Mouse (Mus musculus): ENCODE measurements around the gene C1qtnf1. TPM values are rescaled to one million over a fixed set of nuclear protein-coding genes. Genes with fewer than 3 reads are reported as not detected.

Gene C1qtnf1
- polyA plus RNA-seq, 1 experiment from 2014 or later = 3.4 TPM

DNA sequence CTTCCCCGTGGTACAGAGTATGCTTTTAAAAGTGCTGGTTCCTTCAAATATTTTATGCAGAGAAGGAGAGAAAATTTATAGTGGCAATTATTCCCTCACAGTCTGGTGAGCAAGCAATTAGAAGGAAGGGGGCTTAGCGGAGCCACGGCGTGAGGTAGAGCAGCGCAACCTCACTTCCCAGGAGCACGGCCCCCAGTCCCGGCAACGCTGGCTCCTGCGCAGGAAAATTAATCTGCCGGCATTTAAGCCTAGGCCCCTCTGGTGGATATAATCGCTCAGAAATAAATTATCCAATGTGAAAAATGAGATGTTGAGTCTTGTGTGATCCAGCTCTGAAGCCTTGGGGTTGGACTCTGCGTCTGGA lies 60.9 kb downstream of the C1qtnf1 start:
- H3K4me1 ChIP-seq (replicated peaks) = peaks cover 29% of the 10 kb centered on the region
- peaks cover 36% of the 10 kb centered on the region for H3K36me3 ChIP-seq
- H3K9ac ChIP-seq (replicated peaks) = no peak overlapping the region
- WGBS = 46% methylated on average over 12 of the region's 12 CpGs
- peaks cover 20% of the 10 kb centered on the region for H3K27me3 ChIP-seq
- no peak for ATAC-seq (ENCODE audit: insufficient number of reproducible peaks, insufficient read depth, low FRiP score, low TSS enrichment, low read depth)
- H3K27ac ChIP-seq = peak overlapping the region; percentile 41; the same call in 1 of the 2 replicates
- no peak overlapping the region for H3K4me3 ChIP-seq (replicated peaks)
- no peaks in the 10 kb centered on the region for H3K9me3 ChIP-seq
- 0 out of 2 replicates have a peak overlapping the region, but pooled peaks have one; percentile 8 for H3K4me2 ChIP-seq

DNA sequence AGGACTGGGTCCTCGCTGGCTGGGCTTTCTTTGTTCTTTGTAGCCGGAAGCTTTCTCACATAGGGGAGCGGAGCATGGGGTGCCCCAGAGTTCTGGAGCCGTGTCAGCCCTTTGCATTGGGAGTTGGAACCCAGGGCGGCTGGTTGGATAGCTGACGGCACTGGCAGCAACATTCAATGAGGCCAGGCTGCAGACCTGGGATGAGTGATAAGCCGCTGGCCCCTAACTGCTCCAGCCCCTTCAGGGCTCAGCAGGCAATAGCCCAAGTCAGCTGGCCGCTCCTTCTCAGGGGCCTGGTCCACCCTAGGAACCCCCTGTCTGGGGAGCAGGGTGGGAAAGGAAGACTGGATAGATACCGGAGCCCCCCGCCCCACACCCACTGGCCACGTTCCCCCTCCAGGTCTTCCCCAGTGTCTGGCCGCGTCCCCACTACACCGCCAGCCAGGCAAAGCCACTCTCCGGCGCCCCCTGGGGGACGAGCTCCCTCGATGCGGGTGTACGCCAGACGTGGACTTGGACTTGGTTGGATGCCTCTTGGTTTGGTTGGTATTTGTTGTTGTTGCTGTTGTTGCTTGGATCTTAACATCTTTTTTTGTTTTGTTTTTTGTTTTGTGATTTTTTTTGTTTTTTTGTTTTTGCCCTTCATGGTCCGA lies 62.7 kb downstream of the C1qtnf1 start:
- Histone ChIP-seq H3K4me2 (peak overlapping the region; percentile 40), H3K9ac (replicated peaks) (no peak overlapping the region), H3K27me3 (peaks cover 20% of the 10 kb centered on the region), H3K4me3 (replicated peaks) (no peak overlapping the region), H3K36me3 (peaks cover 20% of the 10 kb centered on the region; the same call in 1 of the 2 replicates), H3K27ac (no peak overlapping the region), H3K4me1 (replicated peaks) (peaks cover 39% of the 10 kb centered on the region), H3K9me3 (no peaks in the 10 kb centered on the region)
- ATAC-seq (ENCODE audit: insufficient number of reproducible peaks, insufficient read depth, low FRiP score, low TSS enrichment, low read depth) = no peak
- 21% methylated on average over 22 of the region's 22 CpGs for WGBS

DNA sequence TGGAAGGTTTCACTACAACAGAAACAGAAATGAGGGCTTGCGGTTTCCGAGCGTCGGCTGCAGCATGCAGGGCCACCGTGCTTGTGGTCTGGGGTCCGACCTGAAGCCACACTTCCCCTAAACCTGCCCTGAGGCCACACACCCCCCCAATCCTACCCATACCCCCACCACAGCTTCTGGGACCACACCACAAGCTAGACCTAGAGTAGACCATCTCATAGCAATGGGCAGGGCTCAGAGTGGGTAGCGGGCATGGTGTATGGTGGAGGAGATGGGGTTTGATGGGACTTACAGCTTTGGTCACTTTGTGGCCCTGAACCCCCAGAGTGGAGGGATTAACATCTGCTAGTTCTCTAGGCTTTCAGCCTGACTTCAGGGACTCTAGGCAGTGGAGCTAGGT lies 63.2 kb downstream of the C1qtnf1 start:
- ATAC-seq (ENCODE audit: insufficient number of reproducible peaks, insufficient read depth, low FRiP score, low TSS enrichment, low read depth) = no peak

DNA sequence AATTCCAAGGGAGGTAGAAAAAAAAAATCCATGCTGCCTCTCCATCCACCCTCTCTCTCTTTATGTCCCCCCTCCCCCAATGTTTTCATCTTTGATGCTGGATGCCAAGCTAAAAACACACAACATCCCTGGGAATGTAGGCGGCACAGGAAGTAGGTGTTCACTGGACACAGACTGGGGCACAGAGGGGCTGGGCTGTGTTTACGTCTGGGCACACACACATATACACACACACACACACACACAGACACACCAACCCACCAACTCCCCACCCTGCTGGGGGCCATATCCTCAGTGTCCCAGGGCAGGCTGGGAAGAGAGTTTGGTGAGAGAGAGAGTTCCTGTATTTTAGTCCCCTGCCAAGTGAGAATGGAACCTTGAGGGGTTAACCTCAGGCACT lies 65.5 kb downstream of the C1qtnf1 start:
- Histone ChIP-seq H3K27ac (no peak overlapping the region), H3K4me1 (replicated peaks) (peaks cover 43% of the 10 kb centered on the region), H3K9ac (replicated peaks) (no peak overlapping the region), H3K27me3 (peaks cover 33% of the 10 kb centered on the region), H3K36me3 (no peaks in the 10 kb centered on the region), H3K4me3 (replicated peaks) (no peak overlapping the region), H3K4me2 (no peak overlapping the region), H3K9me3 (no peaks in the 10 kb centered on the region)
- 58% methylated on average over 2 of the region's 2 CpGs for WGBS
- ATAC-seq (ENCODE audit: insufficient number of reproducible peaks, insufficient read depth, low FRiP score, low TSS enrichment, low read depth) = no peak

More for the DNA sequence above, 63.2 kb downstream of the C1qtnf1 start:
- no peak overlapping the region for H3K4me2 ChIP-seq
- H3K4me3 ChIP-seq (replicated peaks) = no peak overlapping the region
- no peak overlapping the region for H3K9ac ChIP-seq (replicated peaks)
- peaks cover 22% of the 10 kb centered on the region for H3K27me3 ChIP-seq
- H3K36me3 ChIP-seq = peaks cover 17% of the 10 kb centered on the region; the same call in 1 of the 2 replicates
- H3K9me3 ChIP-seq = no peaks in the 10 kb centered on the region
- H3K4me1 ChIP-seq (replicated peaks) = peaks cover 42% of the 10 kb centered on the region
- H3K27ac ChIP-seq = no peak overlapping the region
- 79% methylated on average over 7 of the region's 7 CpGs for WGBS

DNA sequence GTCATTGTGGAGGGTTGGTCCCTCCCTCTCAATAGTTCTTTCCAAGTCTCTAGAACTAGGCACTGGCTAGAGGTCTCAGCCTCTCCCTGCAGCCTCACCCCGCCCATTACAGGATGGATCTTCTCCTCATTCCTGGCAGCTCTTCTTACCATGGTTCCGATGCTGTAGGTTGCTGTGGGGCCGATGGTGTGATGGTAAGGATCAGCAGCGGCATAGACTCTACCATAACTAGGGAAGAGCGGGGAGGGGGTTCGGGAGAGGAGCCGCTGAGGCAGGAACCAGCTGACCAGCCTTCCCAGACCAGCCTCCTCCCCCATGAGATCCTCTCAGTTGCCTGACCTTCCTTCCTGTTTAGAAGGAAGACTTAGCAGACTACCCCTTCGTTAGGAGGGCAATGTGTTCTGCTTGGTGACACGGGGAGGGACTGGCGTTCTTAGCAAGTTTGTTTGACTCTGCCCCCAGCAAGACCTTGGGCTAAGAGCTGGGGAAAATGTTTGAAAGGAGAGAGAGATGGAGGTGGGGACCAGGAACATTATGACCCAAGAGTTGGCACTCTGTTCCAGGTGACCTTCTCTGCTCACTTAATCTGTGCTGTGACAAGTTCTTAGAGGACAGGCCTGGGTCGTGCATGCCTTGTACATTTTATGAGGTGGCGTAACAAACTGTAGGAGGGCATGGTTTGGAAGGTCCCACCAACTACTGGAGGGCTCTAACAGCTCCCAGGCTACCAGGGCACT lies 66.2 kb downstream of the C1qtnf1 start:
- no peak for ATAC-seq (ENCODE audit: insufficient number of reproducible peaks, insufficient read depth, low FRiP score, low TSS enrichment, low read depth)
- Histone ChIP-seq H3K4me3 (replicated peaks) (no peak overlapping the region), H3K9me3 (no peaks in the 10 kb centered on the region), H3K27ac (no peak overlapping the region), H3K9ac (replicated peaks) (no peak overlapping the region), H3K4me1 (replicated peaks) (peaks cover 36% of the 10 kb centered on the region), H3K4me2 (no peak overlapping the region), H3K36me3 (no peaks in the 10 kb centered on the region), H3K27me3 (peaks cover 31% of the 10 kb centered on the region)
- WGBS = 70% methylated on average over 12 of the region's 12 CpGs

DNA sequence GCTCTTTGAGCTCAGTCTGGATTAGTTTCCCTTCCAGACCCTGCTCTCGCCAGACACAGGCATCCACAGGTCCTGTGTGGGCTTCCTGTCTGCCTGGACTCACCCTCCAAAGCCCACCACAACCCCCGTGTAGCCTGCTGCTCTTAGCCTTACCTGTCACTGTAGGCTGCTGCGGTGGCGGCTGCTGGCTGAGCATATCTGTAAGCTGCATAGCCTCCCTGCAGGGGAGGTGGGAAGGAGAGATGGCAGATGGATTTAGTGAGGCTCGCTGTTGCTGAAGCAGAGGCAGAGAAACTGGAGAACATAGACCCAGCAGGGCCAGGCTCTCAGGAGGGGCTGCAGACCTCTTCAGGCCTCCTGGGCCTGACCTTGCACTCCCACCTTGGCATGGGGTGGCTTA lies 67.1 kb downstream of the C1qtnf1 start:
- Histone ChIP-seq H3K4me1 (replicated peaks) (peaks cover 34% of the 10 kb centered on the region), H3K27ac (no peak overlapping the region), H3K4me2 (no peak overlapping the region), H3K9me3 (peaks cover 2% of the 10 kb centered on the region; the same call in 1 of the 2 replicates), H3K4me3 (replicated peaks) (no peak overlapping the region), H3K27me3 (peaks cover 31% of the 10 kb centered on the region), H3K36me3 (no peaks in the 10 kb centered on the region), H3K9ac (replicated peaks) (no peak overlapping the region)
- 35% methylated on average over 5 of the region's 5 CpGs for WGBS
- ATAC-seq (ENCODE audit: insufficient number of reproducible peaks, insufficient read depth, low FRiP score, low TSS enrichment, low read depth) = no peak

DNA sequence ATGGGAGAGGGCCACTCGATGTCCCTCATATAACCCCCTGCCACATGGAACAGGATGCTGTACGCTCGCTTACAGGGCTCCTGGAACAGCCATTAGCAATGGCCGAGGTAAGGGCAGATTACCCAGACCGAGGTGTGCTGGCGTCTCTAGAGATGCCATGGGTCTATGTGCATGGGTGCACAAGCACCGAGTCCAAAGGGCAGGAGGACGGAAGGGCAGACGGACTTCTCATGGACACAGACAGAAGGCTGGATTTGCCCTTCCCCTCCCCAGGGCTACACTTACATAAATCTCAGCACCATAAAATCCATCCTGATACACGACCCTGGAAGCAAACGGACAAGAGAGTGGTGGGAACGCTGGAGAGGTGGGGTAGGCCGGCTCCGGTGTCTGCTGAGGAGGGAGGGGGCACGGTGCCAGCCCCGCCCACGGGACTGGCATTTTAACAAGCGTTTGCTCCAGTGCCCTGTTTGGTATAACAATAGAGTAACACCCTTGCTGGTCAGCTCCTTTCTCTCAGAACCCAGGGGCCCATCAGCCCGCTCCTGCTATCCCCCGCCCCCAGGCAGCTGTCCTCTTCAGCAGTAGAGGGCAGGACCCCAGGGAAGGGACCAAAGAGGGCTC lies 68.2 kb downstream of the C1qtnf1 start:
- 46% methylated on average over 20 of the region's 20 CpGs for WGBS
- Histone ChIP-seq H3K36me3 (no peaks in the 10 kb centered on the region), H3K27ac (no peak overlapping the region), H3K9me3 (peaks cover 3% of the 10 kb centered on the region; the same call in 1 of the 2 replicates), H3K4me2 (no peak overlapping the region), H3K27me3 (peaks cover 25% of the 10 kb centered on the region), H3K9ac (replicated peaks) (no peak overlapping the region), H3K4me1 (replicated peaks) (peaks cover 26% of the 10 kb centered on the region), H3K4me3 (replicated peaks) (no peak overlapping the region)
- no peak for ATAC-seq (ENCODE audit: insufficient number of reproducible peaks, insufficient read depth, low FRiP score, low TSS enrichment, low read depth)

Other genes starting within 250 kb of the C1qtnf1 start
- gene Cyth1, start 179.6 kb upstream of the C1qtnf1 start, polyA plus RNA-seq (2016; fragmentation: Nextera tagmentation; extraction: Ambion mirVana) = 24.5 and 26.3 TPM in 2 replicates
- gene Usp36, start 138.0 kb upstream of the C1qtnf1 start, polyA plus RNA-seq (2016; fragmentation: Nextera tagmentation; extraction: Ambion mirVana) = 20.1 and 21.3 TPM in 2 replicates
- 0.59 and 0.60 TPM in 2 replicates for gene Cep295nl, start 85.7 kb upstream of the C1qtnf1 start, polyA plus RNA-seq (2016; fragmentation: Nextera tagmentation; extraction: Ambion mirVana)
- gene Timp2, start 72.5 kb upstream of the C1qtnf1 start, polyA plus RNA-seq (2016; fragmentation: Nextera tagmentation; extraction: Ambion mirVana) = 77.6 and 91.3 TPM in 2 replicates
- gene Lgals3bp, start 26.1 kb upstream of the C1qtnf1 start, polyA plus RNA-seq (2016; fragmentation: Nextera tagmentation; extraction: Ambion mirVana) = 4.1 and 4.3 TPM in 2 replicates
- 30.5 and 32.0 TPM in 2 replicates for gene Cant1, start 9.1 kb upstream of the C1qtnf1 start, polyA plus RNA-seq (2016; fragmentation: Nextera tagmentation; extraction: Ambion mirVana)
- gene Engase, start 48.6 kb downstream of the C1qtnf1 start, polyA plus RNA-seq (2016; fragmentation: Nextera tagmentation; extraction: Ambion mirVana) = 8.8 and 9.4 TPM in 2 replicates